Mouse (Mus musculus) small intestine, adult 2 months (tissue): Measurements from ENCODE around the gene Plce1.

Source experiments
- CTCF ChIP-seq: fragments of 200-500 bp; IDR thresholded peaks from 2 replicates; pipeline ENCODE4 v1.5.1; 2012; ENCODE audit warnings: low read depth, mild to moderate bottlenecking, control low read depth, inconsistent platforms, low read length, moderate library complexity, mixed read lengths; ENCODE audit not compliant: insufficient replicate concordance, insufficient read length; ENCODE audit errors: extremely low read depth
- POLR2A ChIP-seq: fragments of 200-500 bp; IDR thresholded peaks from 2 replicates; pipeline ENCODE4 v1.6.1; 2012; ENCODE audit warnings: low read depth, mild to moderate bottlenecking, control low read depth, inconsistent platforms, low read length, moderate library complexity

DNA sequence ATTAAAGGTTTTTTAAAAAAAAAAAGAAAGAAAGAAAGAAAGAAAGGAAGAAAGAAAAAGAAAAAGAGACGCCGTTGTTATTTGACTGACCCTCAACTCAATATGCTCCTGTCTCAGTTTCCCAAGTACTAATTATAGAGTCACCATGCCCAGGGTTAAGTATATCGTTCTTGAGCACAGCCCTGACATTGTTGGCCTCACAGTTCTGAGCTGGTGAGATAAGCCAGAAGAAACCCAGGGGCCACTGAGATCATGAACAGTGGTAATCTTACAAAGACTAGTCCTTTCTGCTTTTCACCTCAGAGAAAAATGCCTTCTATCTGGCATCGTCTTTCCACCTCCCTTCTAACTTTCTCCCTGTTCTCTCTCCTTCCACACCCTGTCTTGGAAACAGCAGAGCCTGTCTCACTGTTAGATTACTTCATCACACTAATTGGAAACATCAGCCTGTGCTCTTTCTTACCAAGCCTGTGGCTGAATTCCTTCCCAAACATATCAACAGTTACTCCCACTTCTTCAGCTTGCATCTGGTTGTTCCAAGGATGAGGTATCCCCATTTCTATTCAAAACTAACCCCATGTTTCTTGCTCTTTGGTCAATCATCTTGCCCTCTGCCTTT lies 339.4 kb downstream of the Plce1 start:
- no peak for TF ChIP-seq CTCF
- no peak for TF ChIP-seq POLR2A
